Mouse (Mus musculus): Measurements from ENCODE around the gene Gimap7.

Gene Gimap7

DNA sequence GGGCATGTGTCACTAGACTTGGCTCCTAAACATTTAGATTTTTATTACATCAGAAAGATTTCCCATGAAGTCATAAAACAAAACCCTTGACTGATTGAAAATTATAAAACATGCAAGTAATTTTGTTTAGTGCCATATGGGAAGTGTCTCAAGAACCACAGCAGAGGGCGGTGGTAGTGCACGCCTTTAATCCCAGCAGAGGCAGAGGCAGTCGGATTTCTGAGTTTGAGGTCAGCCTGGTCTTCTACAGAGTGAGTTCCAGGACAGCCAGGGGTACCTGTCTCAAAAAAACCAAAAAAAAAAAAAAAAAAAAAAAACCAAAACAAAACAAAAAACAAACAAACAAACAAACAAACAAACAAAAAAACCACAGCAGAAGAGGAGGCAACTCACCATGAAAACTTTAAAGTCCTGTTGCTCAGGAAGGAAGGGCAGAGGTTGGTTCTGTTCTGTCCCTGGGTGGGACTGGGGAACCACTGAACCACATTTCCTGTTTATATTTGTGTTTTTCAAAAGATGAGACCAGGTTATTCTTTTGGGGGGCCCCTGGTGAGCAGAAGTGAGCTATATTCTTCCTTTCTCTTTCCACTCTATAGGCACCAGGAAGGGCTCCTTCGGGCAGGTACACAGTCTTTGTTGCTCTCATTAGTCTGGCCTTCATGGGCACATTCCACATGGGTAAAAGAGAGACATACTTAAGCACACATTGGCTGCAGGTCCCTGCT is 21.4 kb upstream of the Gimap7 start:
- peak in 1 of 2 experiments; percentile 1 for DNase-seq

DNA sequence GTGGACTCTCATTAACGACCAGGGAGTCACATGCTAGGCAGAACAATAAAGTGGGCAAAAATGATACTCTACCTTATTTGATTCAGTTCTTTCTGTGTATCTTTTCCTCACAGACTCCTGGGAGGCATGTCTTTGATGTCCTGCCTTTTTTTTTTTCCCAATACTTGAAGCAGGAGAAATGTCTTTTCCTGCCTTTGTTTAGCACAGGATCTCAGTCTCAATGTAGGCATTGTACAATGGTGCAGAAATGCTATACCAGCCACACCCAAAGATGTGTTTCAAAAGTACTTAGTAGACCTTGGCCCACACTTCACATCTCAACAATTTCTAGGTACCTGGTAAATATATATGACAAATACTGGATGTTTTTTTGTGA is 20.9 kb upstream of the Gimap7 start:
- peak in 1 of 2 experiments; percentile 4 for DNase-seq

DNA sequence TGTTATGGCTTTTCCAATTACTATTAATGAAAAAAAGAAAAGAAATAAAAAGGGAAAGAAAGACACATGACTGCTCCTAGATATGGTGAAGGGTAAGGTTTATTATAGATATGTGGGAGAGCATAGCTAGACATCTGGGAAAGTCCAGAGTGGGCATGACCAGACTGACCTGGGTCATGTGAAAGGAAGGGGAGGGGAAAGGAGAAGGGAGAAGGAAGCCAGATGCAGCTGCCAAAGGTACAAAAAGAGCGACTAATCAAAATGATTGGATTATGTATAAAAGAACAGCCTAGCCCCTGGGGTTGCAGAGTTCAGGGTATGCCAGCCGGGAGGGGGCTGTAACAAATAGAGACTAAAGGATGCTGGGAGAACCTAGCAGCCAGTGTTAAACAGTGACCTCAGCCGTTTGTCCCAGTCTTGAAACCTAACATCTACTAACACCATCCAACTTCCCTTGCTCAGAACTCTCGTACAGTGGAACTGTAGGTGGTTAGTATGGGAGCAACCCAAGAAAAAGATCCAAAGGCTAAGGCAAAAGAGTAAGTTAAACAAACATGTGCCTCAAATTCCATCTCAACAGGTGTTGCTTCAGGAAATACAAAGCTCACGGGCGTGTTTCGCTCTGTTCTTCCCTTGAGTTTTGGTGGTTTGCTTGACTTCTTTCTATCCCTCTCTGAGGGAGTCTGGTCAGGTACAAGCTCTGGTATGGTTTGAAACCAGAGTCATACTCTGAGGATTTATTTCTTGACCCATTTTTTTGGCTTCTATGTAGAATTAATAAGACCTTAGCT is 20.2 kb upstream of the Gimap7 start:
- DNase-seq: no peak

DNA sequence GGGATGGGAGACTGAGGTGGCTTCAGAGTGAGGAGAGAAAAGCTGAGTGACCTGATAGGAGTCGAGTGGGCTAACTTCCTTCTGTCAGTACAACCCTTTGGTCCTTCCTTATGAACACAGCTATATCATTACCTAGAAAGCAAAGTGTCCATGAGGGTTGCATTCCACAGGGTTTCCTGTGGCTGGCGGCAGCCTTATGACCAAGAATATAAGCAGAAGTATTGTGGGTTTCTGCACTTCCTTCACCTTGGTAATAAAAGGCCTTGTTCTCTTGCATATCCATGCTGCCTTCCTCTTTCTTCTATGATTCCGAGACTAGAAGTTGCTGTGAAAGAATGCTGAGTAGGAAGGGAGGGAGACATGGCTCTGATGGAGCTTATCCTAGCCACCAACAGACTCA is 19.5 kb upstream of the Gimap7 start:
- no peak for DNase-seq

GRCm38 (mm10) chr6:48700251-48701075 is 18.0 kb upstream of the Gimap7 start:
- no peak for DNase-seq

GRCm38 (mm10) chr6:48702146-48702545 is 16.3 kb upstream of the Gimap7 start:
- DNase-seq: no peak

DNA sequence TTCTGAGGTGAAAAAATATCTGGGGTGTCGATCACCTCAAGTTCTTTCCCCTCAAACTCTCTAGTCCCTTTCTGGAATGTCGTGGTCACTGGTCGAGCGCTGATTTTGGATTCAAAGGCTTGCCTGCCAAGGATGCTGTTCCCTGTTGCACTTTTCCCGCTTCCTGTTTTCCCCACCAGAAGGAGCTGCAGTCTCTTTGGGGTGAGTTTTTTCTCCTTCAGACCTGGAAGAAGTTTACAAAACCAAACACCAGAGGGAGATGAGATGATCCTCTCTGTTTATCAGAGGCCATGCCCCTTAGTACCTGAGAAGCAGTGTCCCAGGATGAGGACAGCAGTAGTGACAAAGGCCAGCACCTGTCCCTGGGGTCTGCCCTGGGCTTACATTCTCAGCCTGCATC is 15.8 kb upstream of the Gimap7 start:
- DNase-seq: no peak

- DNase-seq: peak in 1 of 2 experiments; percentile 5
These were observed 14.3 kb upstream of the Gimap7 start for GRCm38 (mm10) chr6:48704146-48704545.

GRCm38 (mm10) chr6:48706130-48706529 is 12.3 kb upstream of the Gimap7 start:
- DNase-seq: no peak

DNA sequence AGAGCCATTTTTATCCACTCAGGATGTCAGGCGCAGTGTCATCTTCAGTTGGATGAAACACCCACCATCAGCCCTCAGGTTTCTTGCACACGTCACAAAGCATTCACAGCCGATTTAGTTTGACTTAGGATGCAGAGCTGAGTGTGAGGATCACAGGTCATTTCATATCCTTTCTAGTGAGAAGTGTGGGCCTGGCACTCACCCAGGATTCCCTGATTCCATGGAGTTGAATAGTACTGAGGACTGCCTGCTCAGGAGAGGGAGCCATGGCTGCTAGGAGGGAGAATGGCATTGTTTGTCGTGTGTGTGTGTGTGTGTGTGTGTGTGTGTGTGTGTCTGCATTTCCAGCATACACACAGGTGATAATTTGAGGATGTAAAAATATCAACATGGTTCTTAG is 1.9 kb downstream of the Gimap7 start:
- no peak for DNase-seq

DNA sequence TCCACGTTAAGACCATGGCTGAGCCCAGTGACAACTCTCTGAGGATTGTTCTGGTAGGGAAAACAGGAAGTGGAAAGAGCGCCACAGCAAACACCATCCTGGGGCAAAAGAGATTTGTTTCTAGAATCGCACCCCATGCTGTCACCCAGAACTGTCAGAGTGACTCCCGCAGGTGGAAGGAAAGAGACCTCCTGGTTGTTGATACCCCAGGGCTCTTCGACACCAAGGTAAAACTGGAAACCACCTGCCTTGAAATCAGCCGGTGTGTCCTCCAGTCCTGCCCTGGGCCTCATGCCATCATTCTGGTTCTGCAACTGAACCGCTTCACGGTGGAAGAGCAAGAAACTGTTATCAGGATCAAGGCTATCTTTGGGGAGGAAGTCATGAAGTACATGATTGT is 5.0 kb downstream of the Gimap7 start:
- no peak for DNase-seq

DNA sequence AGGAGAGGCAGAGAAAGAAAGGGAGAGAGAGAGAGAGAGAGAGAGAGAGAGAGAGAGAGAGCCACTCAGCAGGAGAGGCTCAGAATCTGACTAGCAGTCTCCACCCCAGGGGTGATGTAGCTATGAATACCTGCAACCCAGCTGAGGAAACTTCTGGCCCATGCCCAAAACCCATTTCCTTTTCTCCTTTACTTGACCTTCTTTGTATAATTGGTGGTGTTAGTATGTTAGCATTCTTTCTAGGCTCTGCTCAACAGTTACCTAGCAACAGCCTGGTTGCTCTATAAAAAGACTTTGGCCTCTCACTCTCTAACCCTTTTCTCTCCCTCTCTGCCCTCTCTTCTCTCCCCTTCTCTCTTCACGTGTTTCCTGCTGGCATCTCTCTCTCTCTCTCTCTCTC is 7.1 kb downstream of the Gimap7 start:
- DNase-seq: peak in 1 of 2 experiments; percentile 60

GRCm38 (mm10) chr6:48727761-48728160 is 9.3 kb downstream of the Gimap7 start:
- no peak for DNase-seq

DNA sequence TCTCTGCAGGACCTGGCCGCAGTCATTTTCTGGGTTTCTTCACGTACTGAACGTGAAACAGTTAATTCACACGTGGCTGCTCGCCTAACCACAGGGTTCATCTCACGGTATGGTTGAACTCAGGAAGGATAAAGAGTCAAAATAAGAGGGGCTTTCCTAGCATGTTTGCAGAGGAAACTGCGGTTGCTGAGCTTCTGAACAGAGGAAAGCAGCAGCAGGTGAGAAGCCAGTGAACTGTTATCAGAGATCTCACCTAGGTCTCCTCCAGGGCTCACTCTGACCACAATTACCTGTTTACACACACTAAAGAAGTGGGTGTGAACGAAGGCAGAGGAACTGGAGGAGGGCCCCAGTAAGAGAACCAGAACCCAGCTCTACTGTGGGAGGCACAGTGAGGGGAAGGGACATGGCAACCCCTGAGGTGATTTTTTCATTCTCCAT is 14.5 kb downstream of the Gimap7 start:
- peak; percentile 55 to 69 for DNase-seq

DNA sequence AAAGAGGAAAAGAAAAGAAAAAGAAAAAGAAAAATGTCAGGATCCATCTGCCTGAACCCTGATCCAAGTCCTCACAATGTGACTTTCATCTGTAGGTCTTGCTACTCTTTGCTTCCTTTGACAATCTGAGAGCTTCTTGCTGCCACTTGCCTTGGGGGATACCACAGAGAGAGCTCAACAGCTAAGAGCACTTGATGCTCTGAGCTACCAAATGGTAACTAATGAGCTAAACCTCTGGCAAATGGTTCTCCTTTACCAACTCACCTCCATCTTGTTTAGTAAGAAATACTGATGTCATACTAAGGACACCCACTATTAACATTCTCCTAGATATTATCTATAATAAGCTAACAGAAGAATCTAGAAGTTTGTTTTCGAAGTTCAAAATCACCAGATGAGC is 15.2 kb downstream of the Gimap7 start:
- no peak for DNase-seq

- DNase-seq: no peak
These were observed 18.6 kb downstream of the Gimap7 start for GRCm38 (mm10) chr6:48737053-48737452.

GRCm38 (mm10) chr6:48737688-48738087 is 19.3 kb downstream of the Gimap7 start:
- DNase-seq: no peak

- peak; percentile 76 for DNase-seq
These were observed 20.7 kb downstream of the Gimap7 start, which contains the start of gene Gimap1 for GRCm38 (mm10) chr6:48738961-48739779. TSS of gene Gimap1 (plus strand) at chr6:48739054.

GRCm38 (mm10) chr6:48739780-48740055 is 21.3 kb downstream of the Gimap7 start:
- no peak for DNase-seq

GRCm38 (mm10) chr6:48740501-48741169 is 22.2 kb downstream of the Gimap7 start:
- no peak for DNase-seq

DNA sequence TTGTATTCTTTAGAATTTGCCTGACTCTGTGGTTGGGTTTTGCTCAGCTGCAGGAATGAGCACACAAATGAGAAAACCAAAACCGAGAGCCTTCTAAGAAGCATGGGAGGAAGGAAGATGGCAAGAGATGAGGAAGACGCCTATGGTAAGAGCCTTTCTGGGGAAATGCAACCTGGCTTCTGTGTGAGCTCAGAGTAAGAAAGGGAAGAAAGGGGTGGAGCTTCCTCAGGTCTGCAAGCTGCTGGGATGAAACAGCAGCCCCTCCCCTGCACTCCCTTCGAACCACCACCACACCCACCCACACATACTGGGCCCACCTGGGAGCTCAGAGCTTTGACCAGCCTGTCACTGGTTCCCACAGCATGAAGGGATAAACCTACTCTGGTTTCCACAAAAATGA is 22.9 kb downstream of the Gimap7 start:
- no peak for DNase-seq

- DNase-seq: no peak
These were observed 23.3 kb downstream of the Gimap7 start for GRCm38 (mm10) chr6:48741711-48742206.
